Mouse (Mus musculus) neural tube, embryonic 11.5 days (tissue): Measurements from ENCODE around the gene Kl. TPM values are rescaled to one million over a fixed set of nuclear protein-coding genes. Genes with fewer than 3 reads are reported as not detected.

Experiments
- ATAC-seq: fragments of 200-750 bp; cut with Nextera tagmentation; 2 replicates; pipeline ENCODE4 v1.8.0; 2017; ENCODE audit warnings: moderate number of reproducible peaks, mild to moderate bottlenecking, moderate TSS enrichment, moderate library complexity; ENCODE audit not compliant: insufficient read depth, low FRiP score, low TSS enrichment
- DNase-seq: peaks from one replicate; pipeline ENCODE4 v3.0.0-alpha.2; 2015; ENCODE audit warnings: low spot score
- H3K27ac ChIP-seq: fragments of 300-500 bp; sonication (generic); 2 replicates; pipeline ENCODE4 v1.5.1; 2014; ENCODE audit warnings: low read depth, mild to moderate bottlenecking, low read length
- H3K27me3 ChIP-seq: fragments of 300-500 bp; sonication (generic); 2 replicates; pipeline ENCODE4 v1.6.1; 2014; ENCODE audit warnings: mild to moderate bottlenecking, low read length, mixed read lengths; ENCODE audit not compliant: control insufficient read depth, insufficient read depth
- H3K36me3 ChIP-seq: fragments of 300-500 bp; sonication (generic); 2 replicates; pipeline ENCODE4 v1.6.1; 2014; ENCODE audit warnings: mild to moderate bottlenecking, low read length, moderate library complexity, mixed read lengths; ENCODE audit not compliant: control insufficient read depth, insufficient read depth
- H3K4me1 ChIP-seq: fragments of 300-500 bp; sonication (generic); 2 replicates; pipeline ENCODE4 v1.6.1; 2014; ENCODE audit warnings: low read length, mixed read lengths; ENCODE audit not compliant: control insufficient read depth, insufficient read depth
- H3K4me2 ChIP-seq: fragments of 300-500 bp; sonication (generic); 2 replicates; pipeline ENCODE4 v1.6.1; 2014; ENCODE audit warnings: low read depth, mild to moderate bottlenecking, moderate library complexity
- H3K4me3 ChIP-seq: fragments of 300-500 bp; sonication (generic); 2 replicates; pipeline ENCODE4 v1.5.1; 2014; ENCODE audit warnings: low read depth, low read length
- H3K9ac ChIP-seq: fragments of 300-500 bp; sonication (generic); 2 replicates; pipeline ENCODE4 v1.6.1; 2014; ENCODE audit warnings: mild to moderate bottlenecking, low read length
- H3K9me3 ChIP-seq: fragments of 300-500 bp; sonication (generic); 2 replicates; pipeline ENCODE4 v1.6.1; 2016; ENCODE audit warnings: low read length; ENCODE audit not compliant: control insufficient read depth
- WGBS: fragments of 180-500 bp; shearing (Covaris S2); extraction: QIAGEN DNeasy Blood & Tissue Kit; methylation state at CpG from one replicate; pipeline ENCODE4 v1.1.7; 2014; 5-methylcytosine and 5-hydroxymethylcytosine counted together
- polyA plus RNA-seq: library from polyadenylated mRNA; unstranded; fragments of >200 nt; fragmentation: Nextera tagmentation; extraction: Ambion mirVana; gene quantifications from 2 replicates; pipeline ENCODE4 v1.2.1, GENCODE M21; 2014

Kl gene
- 0.26 and 0.32 TPM in 2 replicates for polyA plus RNA-seq

GRCm38 (mm10) chr5:150952328-150952668 is at the start of gene Kl:
Gene Kl, plus strand, starts transcription at chr5:150952607.
- H3K4me1 ChIP-seq: peaks cover 5% of the 10 kb centered on the region; the same call in 1 of the 2 replicates
- no peak within 1 kb of the TSS; the same call in 1 of the 2 replicates for H3K27ac ChIP-seq
- peak within 1 kb of the TSS; percentile 65 for H3K4me2 ChIP-seq
- H3K27me3 ChIP-seq: peaks cover 24% of the 10 kb centered on the region
- H3K9me3 ChIP-seq: no peaks in the 10 kb centered on the region
- no peaks in the 10 kb centered on the region for H3K36me3 ChIP-seq
- H3K4me3 ChIP-seq: peak within 1 kb of the TSS; percentile 42
- ATAC-seq (peak; percentile 24; the same call in 1 of the 2 replicates), DNase-seq (peak; percentile 19)
- WGBS: 2% methylated on average over 19 of the region's 22 CpGs
- H3K9ac ChIP-seq: peak within 1 kb of the TSS; percentile 15; the same call in 1 of the 2 replicates

GRCm38 (mm10) chr5:150906053-150907040 is 46.1 kb upstream of the Kl start:
- H3K4me2 ChIP-seq: peak overlapping the region; percentile 15; the same call in 1 of the 2 replicates

GRCm38 (mm10) chr5:150912156-150912555 is 40.3 kb upstream of the Kl start:
- Histone ChIP-seq H3K4me3 (no peak overlapping the region), H3K9ac (no peak overlapping the region), H3K9me3 (no peaks in the 10 kb centered on the region), H3K36me3 (no peaks in the 10 kb centered on the region), H3K27me3 (no peaks in the 10 kb centered on the region), H3K4me2 (no peak overlapping the region), H3K4me1 (no peaks in the 10 kb centered on the region), H3K27ac (no peak overlapping the region)
- 25% methylated on average over 2 of the region's 2 CpGs for WGBS
- ATAC-seq (no peak), DNase-seq (no peak)

More at GRCm38 (mm10) chr5:150906053-150907040, 46.1 kb upstream of the Kl start:
- WGBS: 32% methylated on average over 9 of the region's 9 CpGs
- Histone ChIP-seq H3K36me3 (no peaks in the 10 kb centered on the region), H3K4me1 (no peaks in the 10 kb centered on the region), H3K9me3 (no peaks in the 10 kb centered on the region), H3K9ac (peak overlapping the region; percentile 20; the same call in 1 of the 2 replicates), H3K27me3 (no peaks in the 10 kb centered on the region), H3K4me3 (no peak overlapping the region), H3K27ac (peak overlapping the region; percentile 49; the same call in 1 of the 2 replicates)
- ATAC-seq (peak; percentile 92), DNase-seq (peak; percentile 66)

- Histone ChIP-seq H3K36me3 (no peaks in the 10 kb centered on the region), H3K4me3 (no peak overlapping the region), H3K9ac (no peak overlapping the region), H3K4me1 (no peaks in the 10 kb centered on the region), H3K4me2 (no peak overlapping the region), H3K27ac (no peak overlapping the region), H3K27me3 (no peaks in the 10 kb centered on the region), H3K9me3 (no peaks in the 10 kb centered on the region)
- no peak for ATAC-seq
- no peak for DNase-seq
- WGBS: 29% methylated on average over 5 of the region's 5 CpGs
Observed at GRCm38 (mm10) chr5:150912656-150913055, 39.8 kb upstream of the Kl start.

GRCm38 (mm10) chr5:150915080-150916055 is 37.0 kb upstream of the Kl start:
- H3K9me3 ChIP-seq: no peaks in the 10 kb centered on the region
- no peak for ATAC-seq

GRCm38 (mm10) chr5:150917131-150917858 is 35.1 kb upstream of the Kl start:
- Histone ChIP-seq H3K27me3 (no peaks in the 10 kb centered on the region), H3K4me1 (no peaks in the 10 kb centered on the region), H3K9ac (no peak overlapping the region), H3K27ac (no peak overlapping the region), H3K4me2 (no peak overlapping the region), H3K9me3 (no peaks in the 10 kb centered on the region), H3K36me3 (no peaks in the 10 kb centered on the region), H3K4me3 (no peak overlapping the region)
- no peak for DNase-seq
- no peak for ATAC-seq
- WGBS: 81% methylated on average over 21 of the region's 21 CpGs

More at GRCm38 (mm10) chr5:150915080-150916055, 37.0 kb upstream of the Kl start:
- no peaks in the 10 kb centered on the region for H3K36me3 ChIP-seq
- H3K4me3 ChIP-seq: no peak overlapping the region
- no peaks in the 10 kb centered on the region for H3K4me1 ChIP-seq
- DNase-seq: no peak
- no peaks in the 10 kb centered on the region for H3K27me3 ChIP-seq
- no peak overlapping the region for H3K27ac ChIP-seq
- no peak overlapping the region for H3K4me2 ChIP-seq
- no peak overlapping the region for H3K9ac ChIP-seq
- WGBS: 88% methylated on average over 4 of the region's 4 CpGs

- Histone ChIP-seq H3K27me3 (no peaks in the 10 kb centered on the region), H3K4me2 (no peak overlapping the region), H3K9me3 (no peaks in the 10 kb centered on the region), H3K27ac (no peak overlapping the region), H3K4me3 (no peak overlapping the region), H3K9ac (no peak overlapping the region), H3K4me1 (no peaks in the 10 kb centered on the region), H3K36me3 (no peaks in the 10 kb centered on the region)
- 84% methylated on average over 13 of the region's 13 CpGs for WGBS
- ATAC-seq (no peak), DNase-seq (no peak)
Observed at GRCm38 (mm10) chr5:150918599-150918998, 33.8 kb upstream of the Kl start.

- Histone ChIP-seq H3K9me3 (no peaks in the 10 kb centered on the region), H3K9ac (no peak overlapping the region), H3K4me1 (no peaks in the 10 kb centered on the region), H3K36me3 (no peaks in the 10 kb centered on the region), H3K4me2 (no peak overlapping the region), H3K27me3 (no peaks in the 10 kb centered on the region), H3K4me3 (no peak overlapping the region), H3K27ac (no peak overlapping the region)
- WGBS: 96% methylated on average over 4 of the region's 4 CpGs
- no peak for ATAC-seq
- DNase-seq: no peak
Observed at GRCm38 (mm10) chr5:150919269-150919668, 33.1 kb upstream of the Kl start.
